Mouse (Mus musculus) embryonic facial prominence, embryonic 12.5 days (tissue): ENCODE results near the gene Inpp4b. TPM values are rescaled to one million over a fixed set of nuclear protein-coding genes. Genes with fewer than 3 reads are reported as not detected.

Source experiments
- ATAC-seq: fragments of 200-750 bp; cut with Nextera tagmentation; 2 replicates; pipeline ENCODE4 v1.8.0; 2017; ENCODE audit not compliant: insufficient number of reproducible peaks, insufficient read depth, low FRiP score, low TSS enrichment
- H3K27ac ChIP-seq: fragments of 300-500 bp; sonication (generic); 2 replicates; pipeline ENCODE4 v1.5.1; 2016; ENCODE audit warnings: mild to moderate bottlenecking
- H3K27me3 ChIP-seq: fragments of 300-500 bp; sonication (generic); 2 replicates; pipeline ENCODE4 v1.6.1; 2016; ENCODE audit warnings: mild to moderate bottlenecking, moderate library complexity
- H3K36me3 ChIP-seq: fragments of 300-500 bp; sonication (generic); 2 replicates; pipeline ENCODE4 v1.6.1; 2016; ENCODE audit warnings: mild to moderate bottlenecking
- H3K4me1 ChIP-seq: fragments of 300-500 bp; sonication (generic); 2 replicates; pipeline ENCODE4 v1.6.1; 2016
- H3K4me2 ChIP-seq: fragments of 300-500 bp; sonication (generic); replicated peaks from 2 replicates; pipeline ENCODE4 v1.6.1; 2016; ENCODE audit warnings: mild to moderate bottlenecking, moderate library complexity
- H3K4me3 ChIP-seq: fragments of 300-500 bp; sonication (generic); 2 replicates; pipeline ENCODE4 v1.5.1; 2016; ENCODE audit warnings: mild to moderate bottlenecking
- H3K9ac ChIP-seq: fragments of 300-500 bp; sonication (generic); 2 replicates; pipeline ENCODE4 v1.6.1; 2016; ENCODE audit warnings: mild to moderate bottlenecking, moderate library complexity
- H3K9me3 ChIP-seq: fragments of 300-500 bp; sonication (generic); 2 replicates; pipeline ENCODE4 v1.6.1; 2016; ENCODE audit warnings: mild to moderate bottlenecking, moderate library complexity
- WGBS: fragments of 180-500 bp; shearing (Covaris S2); methylation state at CpG from one replicate; pipeline ENCODE4 v1.1.7; 2016; 5-methylcytosine and 5-hydroxymethylcytosine counted together
- polyA plus RNA-seq: library from polyadenylated mRNA; unstranded; fragments of >200 nt; fragmentation: Nextera tagmentation; extraction: Ambion mirVana; gene quantifications from 2 replicates; pipeline ENCODE4 v1.2.1, GENCODE M21; 2016

Gene Inpp4b
- polyA plus RNA-seq, 1 experiment from 2014 or later = 19.7 TPM

DNA sequence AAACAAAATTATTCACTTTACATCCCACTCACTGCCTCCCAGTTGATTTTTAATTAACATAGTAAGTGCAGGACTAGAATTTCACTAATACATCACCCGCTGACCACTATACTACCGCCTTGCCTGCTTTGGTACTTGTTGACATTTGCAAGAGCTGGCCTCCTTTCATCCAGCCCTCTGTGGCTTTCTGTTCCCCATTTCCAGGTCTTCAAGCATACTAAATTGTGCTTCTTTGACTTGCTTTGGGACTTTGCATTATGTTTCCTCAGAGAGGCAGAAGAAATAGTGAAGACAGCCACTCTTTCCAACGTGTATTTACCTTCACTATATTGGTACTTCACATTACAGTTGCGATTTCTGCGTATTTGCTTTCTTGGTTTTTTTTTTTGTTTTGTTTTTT lies 244.4 kb downstream of the Inpp4b start:
- Histone ChIP-seq H3K4me2 (no peak overlapping the region), H3K27me3 (no peaks in the 10 kb centered on the region), H3K9me3 (no peaks in the 10 kb centered on the region), H3K36me3 (no peaks in the 10 kb centered on the region), H3K4me3 (no peak overlapping the region), H3K27ac (no peak overlapping the region), H3K9ac (no peak overlapping the region), H3K4me1 (no peaks in the 10 kb centered on the region)
- 87% methylated on average over 5 of the region's 5 CpGs for WGBS
- ATAC-seq = no peak

DNA sequence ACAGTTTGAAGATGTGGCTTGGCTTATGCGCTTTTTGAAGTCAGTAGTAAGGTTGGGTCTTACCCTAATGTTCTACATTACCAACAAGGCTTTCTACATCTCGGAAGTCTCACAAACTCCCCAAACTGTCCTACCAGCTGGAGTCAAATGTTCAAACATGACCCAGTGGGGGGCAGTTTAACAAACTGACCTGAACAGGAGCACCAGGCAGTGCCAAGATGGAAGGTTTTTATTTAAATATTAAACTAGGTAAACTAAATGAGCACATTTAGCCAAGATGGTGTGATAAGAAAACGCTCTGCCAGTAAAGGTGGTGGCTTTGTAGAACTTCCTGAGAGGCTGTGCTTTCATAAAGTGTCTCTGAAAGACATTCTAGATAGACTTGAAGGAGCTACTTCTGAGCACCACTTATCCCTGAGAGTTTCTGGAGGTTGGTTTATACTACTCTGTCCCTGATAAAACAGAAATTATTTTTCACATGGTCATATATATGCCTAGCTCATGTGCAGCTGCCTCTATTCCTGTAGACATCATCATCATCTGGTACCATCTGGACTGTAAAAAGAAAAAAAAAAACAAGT lies 251.9 kb downstream of the Inpp4b start:
- H3K9me3 ChIP-seq = no peaks in the 10 kb centered on the region
- H3K4me1 ChIP-seq = no peaks in the 10 kb centered on the region
- no peak overlapping the region for H3K27ac ChIP-seq
- H3K4me3 ChIP-seq = no peak overlapping the region
- no peak overlapping the region for H3K9ac ChIP-seq
- no peak for ATAC-seq
- no peak overlapping the region for H3K4me2 ChIP-seq
- WGBS = 91% methylated on average over 3 of the region's 3 CpGs
- H3K27me3 ChIP-seq = no peaks in the 10 kb centered on the region
- no peaks in the 10 kb centered on the region for H3K36me3 ChIP-seq

DNA sequence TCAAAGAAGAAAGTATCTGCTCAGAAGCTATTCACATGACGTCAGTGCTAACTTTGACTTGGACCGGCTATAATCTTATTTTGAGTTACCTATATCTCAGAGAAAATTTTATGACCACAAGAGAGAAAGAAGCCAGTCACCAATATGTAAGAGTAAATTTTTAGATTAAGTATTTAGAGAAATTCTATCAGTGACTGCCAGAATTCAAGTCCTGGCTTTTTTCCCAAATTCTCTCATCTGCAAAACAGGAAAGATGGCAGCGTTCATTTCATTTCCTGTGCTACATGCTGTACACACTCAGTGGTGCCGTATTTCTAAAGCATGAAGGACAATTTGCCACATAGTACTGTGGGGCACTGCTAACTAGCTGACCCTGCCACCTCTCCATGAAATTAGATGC lies 256.9 kb downstream of the Inpp4b start:
- H3K9ac ChIP-seq = no peak overlapping the region
- no peaks in the 10 kb centered on the region for H3K36me3 ChIP-seq
- no peak overlapping the region for H3K4me3 ChIP-seq
- 74% methylated on average over 4 of the region's 4 CpGs for WGBS
- no peak overlapping the region for H3K4me2 ChIP-seq
- H3K27me3 ChIP-seq = no peaks in the 10 kb centered on the region
- no peaks in the 10 kb centered on the region for H3K4me1 ChIP-seq
- no peak for ATAC-seq
- no peak overlapping the region for H3K27ac ChIP-seq
- no peaks in the 10 kb centered on the region for H3K9me3 ChIP-seq

DNA sequence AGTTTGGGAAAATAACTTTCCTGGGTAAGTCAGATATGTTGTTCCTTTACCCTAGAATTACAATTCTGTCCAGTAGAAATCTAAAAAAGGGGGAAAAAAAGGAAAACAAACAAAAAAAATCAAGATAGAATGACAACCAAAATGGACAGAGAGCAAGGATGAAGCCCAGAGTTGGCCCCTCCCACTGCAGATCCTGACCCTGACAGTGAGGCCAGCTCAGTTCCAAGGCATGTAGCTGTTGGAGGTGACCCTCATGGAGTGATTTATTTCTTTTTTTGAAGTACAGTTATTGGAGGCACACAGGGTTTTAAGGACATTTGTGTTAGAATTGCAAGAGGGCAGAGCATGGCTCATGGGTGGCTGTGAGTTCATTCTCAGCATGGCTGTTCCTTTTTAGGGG lies 258.8 kb downstream of the Inpp4b start:
- no peak overlapping the region for H3K4me2 ChIP-seq
- no peaks in the 10 kb centered on the region for H3K9me3 ChIP-seq
- no peak overlapping the region for H3K9ac ChIP-seq
- H3K36me3 ChIP-seq = no peaks in the 10 kb centered on the region
- H3K4me1 ChIP-seq = no peaks in the 10 kb centered on the region
- no peaks in the 10 kb centered on the region for H3K27me3 ChIP-seq
- no peak overlapping the region for H3K4me3 ChIP-seq
- no peak for ATAC-seq
- no peak overlapping the region for H3K27ac ChIP-seq

DNA sequence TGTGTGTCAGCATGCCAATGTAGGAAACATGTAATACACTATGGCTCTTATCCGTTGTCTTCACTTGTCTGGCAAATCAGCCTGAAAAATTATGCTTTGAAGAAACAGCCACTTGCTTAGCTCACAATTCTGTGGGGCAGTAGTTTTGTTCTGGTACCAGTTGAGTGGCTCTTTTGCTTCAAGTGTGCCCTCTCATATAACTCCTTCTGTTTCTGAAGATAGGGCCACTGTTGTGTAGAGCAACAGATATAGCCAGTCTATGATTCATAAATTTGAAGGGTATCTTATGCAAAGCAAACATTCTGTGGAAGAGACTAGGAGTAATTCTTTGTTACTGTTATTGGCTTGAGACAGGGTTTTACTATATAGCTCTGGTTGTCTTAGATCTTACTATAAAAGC lies 265.7 kb downstream of the Inpp4b start:
- WGBS = 95% methylated on average over 1 of the region's 1 CpGs
- no peak for ATAC-seq
- Histone ChIP-seq H3K9ac (no peak overlapping the region), H3K27me3 (no peaks in the 10 kb centered on the region), H3K27ac (no peak overlapping the region), H3K4me2 (no peak overlapping the region), H3K4me1 (no peaks in the 10 kb centered on the region), H3K4me3 (no peak overlapping the region), H3K36me3 (no peaks in the 10 kb centered on the region), H3K9me3 (no peaks in the 10 kb centered on the region)

DNA sequence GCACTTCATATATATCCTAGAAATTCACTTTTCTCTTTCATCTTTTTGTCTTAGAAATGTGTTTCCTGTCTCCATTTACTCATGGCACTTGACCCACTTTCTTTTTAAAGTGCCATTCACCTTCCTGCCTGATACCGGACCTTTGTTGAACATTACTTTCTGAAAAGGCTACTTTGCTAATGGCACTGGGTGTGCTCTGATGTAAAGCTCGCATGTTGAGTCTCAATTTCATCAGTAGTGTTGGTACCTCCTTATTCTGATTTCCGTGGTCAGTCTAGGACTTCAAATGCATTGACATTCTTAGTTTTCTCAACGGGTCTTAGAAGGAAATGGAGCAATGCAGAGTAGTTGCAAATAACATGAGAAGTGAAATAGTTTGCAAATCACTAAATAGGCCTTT lies 266.7 kb downstream of the Inpp4b start:
- Histone ChIP-seq H3K4me2 (no peak overlapping the region), H3K27ac (no peak overlapping the region), H3K4me3 (no peak overlapping the region), H3K27me3 (no peaks in the 10 kb centered on the region), H3K4me1 (no peaks in the 10 kb centered on the region), H3K9me3 (no peaks in the 10 kb centered on the region), H3K9ac (no peak overlapping the region), H3K36me3 (no peaks in the 10 kb centered on the region)
- ATAC-seq = no peak
- WGBS = 81% methylated on average over 4 of the region's 4 CpGs

DNA sequence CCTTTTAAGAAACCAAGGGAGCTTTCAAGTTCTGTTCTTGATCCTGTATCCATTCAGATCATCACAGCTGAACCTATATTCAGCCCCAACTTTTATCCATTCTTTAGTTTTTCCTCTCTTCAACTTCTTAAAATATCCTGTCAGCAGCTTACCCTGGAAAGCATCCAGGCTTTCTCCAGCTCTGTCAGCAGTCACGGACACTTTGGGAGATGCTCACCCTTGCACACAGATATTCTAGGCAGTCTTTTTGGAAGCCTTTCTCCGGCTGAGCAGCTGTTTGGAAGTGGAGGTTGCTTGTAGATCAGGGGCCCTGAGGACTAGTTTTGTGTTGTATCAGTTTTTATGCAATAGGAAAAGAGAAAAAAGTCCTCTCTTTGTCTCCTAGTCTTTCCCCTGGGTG lies 270.3 kb downstream of the Inpp4b start:
- no peak for ATAC-seq
- 74% methylated on average over 2 of the region's 2 CpGs for WGBS

DNA sequence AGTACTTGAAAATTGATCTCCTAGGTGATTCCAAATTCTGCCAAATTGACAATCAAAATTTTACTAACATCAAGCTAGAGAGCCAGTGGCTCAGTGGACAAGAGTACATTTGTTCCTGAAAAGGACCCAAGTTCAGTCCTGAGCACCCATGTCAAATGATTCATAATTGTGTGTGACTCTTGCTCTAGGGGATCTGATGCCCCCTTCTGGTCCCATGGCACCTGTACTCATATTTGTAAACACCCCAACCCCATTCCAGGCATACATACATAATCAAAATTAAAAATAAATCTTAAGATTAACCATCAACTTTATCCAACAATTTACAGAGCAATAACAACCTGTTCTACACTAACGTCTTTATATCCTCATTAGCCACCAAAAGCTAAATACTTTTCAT lies 271.8 kb downstream of the Inpp4b start:
- Histone ChIP-seq H3K9me3 (no peaks in the 10 kb centered on the region), H3K36me3 (no peaks in the 10 kb centered on the region), H3K27ac (no peak overlapping the region), H3K4me3 (no peak overlapping the region), H3K4me1 (no peaks in the 10 kb centered on the region), H3K27me3 (no peaks in the 10 kb centered on the region), H3K9ac (no peak overlapping the region), H3K4me2 (no peak overlapping the region)
- ATAC-seq = no peak
- 96% methylated on average over 1 of the region's 1 CpGs for WGBS

More for the DNA sequence above, 270.3 kb downstream of the Inpp4b start:
- Histone ChIP-seq H3K9me3 (no peaks in the 10 kb centered on the region), H3K4me2 (no peak overlapping the region), H3K4me3 (no peak overlapping the region), H3K4me1 (no peaks in the 10 kb centered on the region), H3K27me3 (no peaks in the 10 kb centered on the region), H3K36me3 (no peaks in the 10 kb centered on the region), H3K9ac (no peak overlapping the region), H3K27ac (no peak overlapping the region)

DNA sequence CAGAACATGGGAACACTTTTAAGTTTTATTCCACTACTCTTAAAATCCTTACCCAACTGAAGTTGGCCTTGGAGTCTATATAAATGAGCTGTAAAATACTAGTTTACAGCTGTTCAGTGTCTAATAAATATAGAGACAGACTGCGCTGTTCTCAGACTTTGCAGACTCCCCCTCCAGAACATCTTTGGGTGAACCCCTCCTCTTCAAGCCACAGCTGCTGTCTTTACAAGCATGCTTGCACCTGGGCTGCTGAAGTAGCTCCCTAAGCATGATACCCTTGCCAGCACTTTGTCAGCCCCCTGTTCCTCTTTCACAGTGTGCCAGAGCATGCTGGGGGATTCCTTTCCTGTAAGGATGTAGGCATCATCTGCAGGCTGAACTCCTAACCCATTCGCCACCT lies 272.2 kb downstream of the Inpp4b start:
- 78% methylated on average over 2 of the region's 2 CpGs for WGBS
- H3K4me1 ChIP-seq = no peaks in the 10 kb centered on the region
- no peak overlapping the region for H3K27ac ChIP-seq
- no peaks in the 10 kb centered on the region for H3K9me3 ChIP-seq
- no peaks in the 10 kb centered on the region for H3K36me3 ChIP-seq
- ATAC-seq = no peak
- no peaks in the 10 kb centered on the region for H3K27me3 ChIP-seq
- H3K4me3 ChIP-seq = no peak overlapping the region
- no peak overlapping the region for H3K4me2 ChIP-seq
- no peak overlapping the region for H3K9ac ChIP-seq

DNA sequence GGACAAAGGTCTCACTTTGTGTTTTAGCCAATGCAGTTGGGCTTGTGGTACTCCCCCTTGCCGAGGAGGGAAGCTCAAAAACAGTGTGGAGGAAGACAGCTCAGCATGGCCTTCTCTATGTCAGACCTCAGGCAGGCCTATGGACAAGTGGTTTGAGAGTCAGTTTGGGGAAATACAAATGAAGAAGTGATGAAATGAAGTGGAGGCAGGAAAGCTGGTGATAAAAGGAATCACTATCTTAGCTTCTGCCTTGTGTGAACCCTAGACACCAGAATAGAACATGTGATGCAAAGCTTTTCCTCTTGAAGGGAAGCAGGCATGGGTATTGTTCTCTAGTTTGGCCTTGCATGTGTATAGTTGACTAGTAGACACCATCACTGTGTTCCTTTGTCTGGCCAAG lies 273.2 kb downstream of the Inpp4b start:
- H3K4me2 ChIP-seq = no peak overlapping the region
- H3K4me3 ChIP-seq = no peak overlapping the region
- H3K27ac ChIP-seq = no peak overlapping the region
- no peak for ATAC-seq
- no peaks in the 10 kb centered on the region for H3K9me3 ChIP-seq
- H3K36me3 ChIP-seq = no peaks in the 10 kb centered on the region
- H3K9ac ChIP-seq = no peak overlapping the region
- H3K27me3 ChIP-seq = no peaks in the 10 kb centered on the region
- H3K4me1 ChIP-seq = no peaks in the 10 kb centered on the region
- 72% methylated on average over 1 of the region's 1 CpGs for WGBS

DNA sequence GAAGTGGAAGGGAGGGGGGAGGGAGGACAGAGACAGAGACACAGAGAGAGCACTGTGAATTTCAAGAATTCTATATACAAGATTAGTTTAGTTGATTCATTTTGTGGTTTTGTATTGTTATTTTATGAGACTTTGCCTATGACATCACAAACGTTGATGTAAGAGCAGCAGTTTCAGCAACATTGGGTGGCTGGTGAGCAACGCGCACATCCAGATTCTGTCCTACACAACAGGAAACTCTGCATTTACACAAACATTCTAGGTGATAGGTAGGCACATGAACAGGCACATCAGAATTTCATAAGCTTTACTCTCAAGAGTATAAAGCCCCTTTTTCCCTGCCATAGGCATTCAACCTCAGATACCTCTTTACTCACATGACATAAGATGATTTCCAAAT lies 276.6 kb downstream of the Inpp4b start:
- no peaks in the 10 kb centered on the region for H3K36me3 ChIP-seq
- H3K4me3 ChIP-seq = no peak overlapping the region
- H3K4me1 ChIP-seq = no peaks in the 10 kb centered on the region
- no peaks in the 10 kb centered on the region for H3K27me3 ChIP-seq
- H3K27ac ChIP-seq = no peak overlapping the region
- H3K9me3 ChIP-seq = no peaks in the 10 kb centered on the region
- WGBS = 96% methylated on average over 3 of the region's 3 CpGs
- ATAC-seq = no peak
- no peak overlapping the region for H3K4me2 ChIP-seq
- no peak overlapping the region for H3K9ac ChIP-seq

DNA sequence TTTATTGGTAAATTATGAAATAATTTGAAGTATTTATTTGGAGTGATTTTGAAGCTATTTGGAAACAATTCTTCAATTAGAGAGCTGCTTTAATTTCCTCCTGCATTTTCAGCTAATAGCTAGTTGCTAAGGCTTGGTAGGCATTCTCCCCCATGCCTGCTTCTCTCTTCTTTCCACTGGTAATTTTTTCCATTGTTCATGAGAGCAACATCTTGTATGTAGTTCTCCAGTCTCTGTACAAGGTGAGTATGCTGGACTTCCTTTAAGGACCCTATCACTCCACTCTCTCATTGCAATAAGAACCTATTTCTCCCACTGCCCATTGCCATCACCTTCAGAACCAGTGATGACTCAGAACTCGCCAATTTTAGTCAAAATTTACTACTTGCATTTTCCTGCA lies 292.7 kb downstream of the Inpp4b start:
- no peak overlapping the region for H3K4me2 ChIP-seq
- no peaks in the 10 kb centered on the region for H3K27me3 ChIP-seq
- WGBS = 85% methylated on average over 1 of the region's 1 CpGs
- H3K4me3 ChIP-seq = no peak overlapping the region
- H3K36me3 ChIP-seq = no peaks in the 10 kb centered on the region
- H3K27ac ChIP-seq = no peak overlapping the region
- no peaks in the 10 kb centered on the region for H3K4me1 ChIP-seq
- no peaks in the 10 kb centered on the region for H3K9me3 ChIP-seq
- no peak overlapping the region for H3K9ac ChIP-seq
- no peak for ATAC-seq
